Mouse (Mus musculus) T-cell, adult 2 months (primary cell): Measurements from ENCODE around the gene Adcy3.

Experiments used
- DNase-seq: peaks from one replicate; pipeline ENCODE4 v3.0.0; 2022; ENCODE audit warnings: low spot score

The Adcy3 gene

DNA sequence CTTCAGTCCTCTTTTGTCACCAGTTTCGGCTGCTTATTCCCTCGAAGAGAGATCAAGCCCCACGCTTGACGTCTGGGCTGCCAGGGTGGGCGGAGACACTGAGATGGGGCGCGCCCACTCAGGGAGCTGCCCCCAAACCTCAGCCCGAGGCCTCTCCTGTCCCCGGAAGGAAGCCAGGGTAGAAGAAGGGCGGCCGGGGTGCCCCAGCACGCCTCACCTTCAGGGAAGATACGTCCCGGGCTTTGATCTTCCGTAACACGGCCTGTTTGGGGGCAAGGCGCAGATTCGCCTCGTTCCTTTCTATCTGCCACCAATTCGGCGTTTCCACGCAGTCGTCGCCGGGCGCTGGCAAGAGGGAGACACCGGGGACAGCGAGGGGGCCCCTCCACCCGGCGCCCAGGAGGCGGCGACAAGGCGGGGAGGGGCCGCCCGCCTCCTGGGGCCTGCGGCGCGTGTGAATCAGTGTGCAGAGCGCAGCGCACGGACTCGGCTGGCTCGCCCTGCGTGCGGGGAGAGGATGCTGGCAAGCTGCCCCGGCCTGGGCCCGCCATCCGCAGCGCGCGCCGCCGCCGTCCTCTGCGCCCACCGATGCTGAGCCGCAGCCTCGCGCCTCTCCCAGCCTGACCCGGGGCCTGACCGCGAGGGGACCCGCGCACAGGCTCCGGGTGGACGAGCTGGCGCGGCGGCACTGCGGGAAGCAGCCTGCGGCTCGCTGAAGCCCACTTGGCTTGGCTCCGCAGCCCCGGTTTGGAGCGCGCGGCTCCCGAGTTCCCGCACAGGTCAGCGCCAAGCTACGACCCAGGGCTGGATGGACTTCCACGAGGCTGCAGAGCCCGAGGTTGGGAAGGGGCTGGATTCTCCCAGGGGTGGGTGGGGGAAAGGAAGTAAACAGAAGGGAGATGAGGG lies at the start of gene Adcy3:
TSS of gene Adcy3 (plus strand) at position 163 of the 906 bp plus-strand sequence.
- DNase-seq, result peak; percentile 92

DNA sequence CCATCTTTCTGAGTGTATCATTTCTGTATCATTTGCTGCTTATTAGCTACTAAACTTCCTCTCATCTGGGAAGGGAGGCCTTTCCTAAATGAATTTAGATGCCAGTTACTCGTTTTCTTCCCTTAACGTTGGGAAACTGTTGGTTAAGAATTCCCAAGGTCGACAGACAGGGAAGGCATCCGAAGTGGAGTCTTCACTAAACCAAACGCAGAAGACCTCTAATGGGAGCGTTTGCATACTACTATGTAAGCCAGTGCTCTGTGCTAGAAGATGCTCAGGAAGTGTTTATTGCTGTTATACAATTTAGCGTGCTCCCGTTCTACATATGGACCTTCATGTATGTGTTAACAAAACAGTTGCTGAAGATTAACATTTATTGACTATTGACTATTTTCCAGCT lies 49.5 kb upstream of the Adcy3 start:
- DNase-seq, result no peak

DNA sequence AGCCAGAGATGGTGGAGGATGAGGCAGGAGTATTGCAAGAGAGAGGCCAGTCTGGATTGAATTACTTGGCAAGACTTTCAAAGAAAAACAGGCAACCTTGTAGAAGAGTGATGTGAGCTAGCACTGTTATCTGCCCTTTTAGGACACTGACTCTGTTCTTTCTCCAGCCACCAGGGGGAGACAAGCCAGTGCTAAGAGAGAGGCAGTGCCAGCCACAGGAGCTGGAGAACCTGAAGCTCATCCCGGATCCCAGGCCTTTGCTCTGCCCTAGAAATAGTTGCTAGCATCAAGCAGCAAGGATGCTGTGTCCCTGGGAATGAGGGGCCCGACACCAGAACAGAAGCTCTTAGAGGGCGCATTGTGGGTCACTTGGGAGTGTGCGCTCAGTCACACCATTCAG lies 25.5 kb upstream of the Adcy3 start:
- DNase-seq, result peak; percentile 16

DNA sequence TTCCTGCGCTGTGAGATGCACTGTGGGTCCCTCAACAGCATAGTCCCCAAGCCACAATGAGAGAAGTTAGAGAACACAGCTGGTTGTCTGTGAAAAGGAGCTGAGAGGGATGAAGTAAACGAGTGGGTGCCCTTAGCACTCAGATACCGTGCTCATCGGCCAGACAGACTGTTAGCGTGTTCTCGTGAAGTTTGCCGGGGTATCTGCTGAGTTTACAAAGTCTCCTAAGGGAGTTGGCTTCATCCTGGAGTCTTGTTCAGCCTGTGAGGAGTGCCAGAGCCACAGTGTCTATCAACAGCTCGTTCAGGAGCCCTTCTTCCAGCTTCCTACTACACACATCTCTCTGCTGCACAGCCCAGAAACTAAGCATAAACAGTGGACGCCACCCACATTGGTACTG lies 16.8 kb upstream of the Adcy3 start:
- no peak for DNase-seq

DNA sequence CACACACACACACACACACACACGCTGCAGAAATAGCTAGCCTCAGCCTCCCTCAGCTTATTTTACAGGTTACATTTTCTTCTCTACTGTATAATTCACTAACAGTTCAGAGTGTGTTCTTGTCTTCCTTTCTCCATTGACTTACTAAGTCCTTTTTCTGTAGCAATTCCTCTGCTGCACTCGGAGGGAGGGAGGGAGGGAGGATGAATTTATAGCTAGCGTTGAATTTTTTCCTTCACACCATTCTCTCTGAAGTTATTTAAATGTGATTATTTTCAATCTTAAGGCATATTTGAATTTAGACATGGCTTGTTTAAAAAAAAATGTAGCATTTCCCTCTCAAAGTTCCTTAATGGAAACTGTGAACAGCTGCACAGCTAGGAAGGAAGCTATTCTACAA lies 15.8 kb upstream of the Adcy3 start:
- DNase-seq, result no peak

DNA sequence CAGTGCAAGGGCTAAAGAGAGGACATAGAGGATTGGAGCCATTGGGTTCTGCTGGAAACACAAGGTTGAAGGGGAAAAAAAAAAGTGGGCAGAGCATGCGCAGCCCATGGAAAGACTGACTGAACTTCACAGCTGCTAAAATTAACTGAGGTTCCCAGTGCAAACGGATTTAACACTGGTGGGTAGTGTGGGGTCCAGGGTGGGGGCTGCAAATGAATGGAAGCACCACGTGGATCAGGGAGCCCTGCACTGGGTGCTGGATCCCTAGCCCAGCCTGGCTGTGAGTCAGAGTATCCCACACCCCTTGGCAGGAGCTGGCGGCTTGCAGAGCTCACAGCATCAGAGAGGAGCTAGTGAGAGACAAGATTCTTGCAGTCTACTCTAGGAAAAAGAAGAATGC lies 15.3 kb upstream of the Adcy3 start:
- DNase-seq, result no peak

DNA sequence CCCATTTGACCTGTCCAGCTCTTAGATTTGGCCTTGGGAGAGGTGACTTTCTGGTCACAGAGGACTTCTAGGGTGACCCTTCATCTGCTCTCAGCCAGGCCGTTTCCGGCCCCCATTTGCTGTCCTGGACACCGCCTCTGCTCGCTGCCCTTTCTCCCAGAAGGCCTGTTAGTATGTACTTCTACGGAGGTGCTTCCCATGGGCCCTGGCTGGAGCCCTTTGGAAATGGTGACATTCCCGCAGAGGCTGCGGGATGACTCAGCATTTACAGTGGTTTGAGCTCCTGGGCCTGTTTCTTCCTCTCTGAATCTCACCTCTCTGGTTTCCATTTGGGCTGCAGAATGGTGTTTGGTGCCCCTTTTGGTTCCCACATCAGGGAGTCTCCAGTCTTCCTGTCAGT lies 5.6 kb upstream of the Adcy3 start:
- no peak for DNase-seq

DNA sequence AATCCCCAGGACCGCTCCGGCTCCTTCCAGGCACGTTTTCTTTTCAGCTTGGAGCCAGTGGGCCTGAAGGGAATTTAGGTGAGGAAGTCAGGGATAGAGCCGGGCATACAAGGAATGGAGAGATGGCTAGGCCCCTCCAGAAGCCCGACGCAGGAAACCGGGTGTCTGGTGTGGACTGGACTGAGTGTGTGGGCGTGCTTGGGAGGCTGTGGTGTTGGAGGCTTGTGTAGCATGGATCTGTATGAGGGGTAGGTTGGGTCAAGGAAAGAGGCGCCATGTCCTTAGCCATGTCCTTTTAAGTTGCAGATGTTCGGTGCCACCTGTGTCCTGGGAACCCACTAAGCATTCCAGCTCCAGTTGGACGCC lies 927 bp downstream of the Adcy3 start:
- DNase-seq, result no peak

DNA sequence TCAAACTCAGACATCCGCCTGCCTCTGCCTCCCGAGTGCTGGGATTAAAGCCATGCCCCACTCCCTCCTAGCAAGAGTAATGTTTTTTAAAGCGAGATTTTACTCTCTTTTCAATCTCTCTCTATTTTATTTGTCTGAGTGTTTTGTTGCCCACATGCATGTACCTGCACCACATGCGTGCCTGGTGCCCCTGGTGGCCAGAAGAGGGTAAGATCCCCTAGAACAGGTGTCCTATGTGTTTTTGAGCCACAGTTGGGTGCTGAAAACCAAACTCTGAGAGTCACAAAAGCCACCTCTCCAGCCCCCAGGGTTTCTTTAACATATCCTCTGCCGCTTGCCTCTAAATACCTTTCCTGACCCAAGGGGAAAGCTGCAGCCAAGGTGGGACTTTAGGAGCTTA lies 10.3 kb downstream of the Adcy3 start:
- DNase-seq, result no peak

DNA sequence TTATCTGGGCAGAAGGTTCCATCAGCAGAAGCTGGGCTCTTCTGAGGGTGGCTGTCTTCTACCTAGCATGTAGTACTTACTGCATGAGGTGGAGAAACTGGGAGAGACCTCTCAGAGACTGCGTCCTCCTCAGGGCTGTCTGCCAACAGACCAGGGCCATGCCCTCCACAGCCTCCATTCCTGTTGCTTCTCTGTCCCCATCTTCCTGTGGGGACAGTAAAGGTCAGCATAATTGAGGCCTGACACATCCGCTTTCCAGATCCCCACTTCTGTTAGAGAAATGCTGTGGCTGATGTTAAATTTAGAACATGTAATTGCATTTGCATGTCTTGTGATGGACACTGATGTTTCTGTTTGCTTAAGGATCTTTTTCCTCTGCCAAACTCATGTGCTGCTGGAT lies 18.0 kb downstream of the Adcy3 start:
- DNase-seq, result no peak

DNA sequence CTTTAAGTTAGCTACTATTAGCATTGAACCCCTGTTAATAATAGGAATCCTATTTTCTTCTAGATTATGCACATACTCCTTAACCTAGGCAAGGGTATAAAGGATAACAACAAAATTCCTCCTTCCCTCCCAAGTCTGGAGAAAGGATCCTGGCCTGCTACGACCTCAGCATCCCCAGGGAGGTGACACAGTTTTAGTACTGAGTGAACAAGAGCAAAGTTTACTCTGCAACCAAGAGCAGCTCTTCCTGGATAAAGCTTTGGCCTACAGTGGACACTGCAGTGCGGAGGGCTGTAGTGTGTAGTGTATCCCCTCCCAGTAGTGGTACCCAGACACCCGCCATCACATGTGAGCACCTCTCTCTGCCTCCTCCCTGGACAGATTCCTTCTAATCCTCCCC lies 19.1 kb downstream of the Adcy3 start:
- DNase-seq, result no peak

DNA sequence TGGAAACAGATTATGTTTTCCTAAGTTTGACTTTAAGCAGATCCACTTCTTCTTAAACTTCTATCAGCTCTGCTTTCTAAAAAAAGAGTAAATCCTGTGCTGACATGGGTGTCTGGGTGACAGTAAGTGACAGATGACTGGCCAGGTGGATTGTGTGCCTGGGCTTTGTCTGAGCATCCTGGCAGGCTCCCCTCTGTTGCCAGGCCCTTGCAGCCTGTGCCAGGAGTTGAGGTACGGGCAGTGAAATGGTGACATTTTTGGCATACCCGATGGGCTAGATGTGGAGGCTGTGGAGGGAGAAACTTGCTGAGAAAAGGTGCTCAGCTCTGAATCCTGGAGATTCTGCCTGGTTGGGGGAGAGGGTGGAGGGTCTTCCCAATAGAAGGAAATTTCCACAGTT lies 24.6 kb downstream of the Adcy3 start:
- no peak for DNase-seq

DNA sequence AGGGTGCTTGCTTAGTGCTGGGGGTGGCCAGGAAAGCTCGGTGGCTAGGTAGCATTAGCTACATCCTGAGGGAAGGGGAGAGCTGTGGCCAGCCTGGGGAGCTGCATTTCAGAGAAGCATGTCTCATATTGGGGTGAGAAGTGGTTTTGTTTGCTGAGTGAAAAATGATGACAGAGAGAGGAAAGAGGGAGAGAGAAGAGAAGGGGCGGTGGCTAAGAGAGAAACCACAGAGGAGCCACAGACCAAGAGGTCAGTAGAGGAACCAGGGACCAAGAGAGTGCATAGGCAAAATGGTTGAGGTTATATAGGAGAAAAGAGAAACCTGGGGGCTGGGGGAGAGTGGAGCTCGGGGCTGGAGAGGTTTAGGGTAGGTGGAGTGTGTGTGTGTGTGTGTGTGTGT lies 25.3 kb downstream of the Adcy3 start:
- DNase-seq, result no peak

DNA sequence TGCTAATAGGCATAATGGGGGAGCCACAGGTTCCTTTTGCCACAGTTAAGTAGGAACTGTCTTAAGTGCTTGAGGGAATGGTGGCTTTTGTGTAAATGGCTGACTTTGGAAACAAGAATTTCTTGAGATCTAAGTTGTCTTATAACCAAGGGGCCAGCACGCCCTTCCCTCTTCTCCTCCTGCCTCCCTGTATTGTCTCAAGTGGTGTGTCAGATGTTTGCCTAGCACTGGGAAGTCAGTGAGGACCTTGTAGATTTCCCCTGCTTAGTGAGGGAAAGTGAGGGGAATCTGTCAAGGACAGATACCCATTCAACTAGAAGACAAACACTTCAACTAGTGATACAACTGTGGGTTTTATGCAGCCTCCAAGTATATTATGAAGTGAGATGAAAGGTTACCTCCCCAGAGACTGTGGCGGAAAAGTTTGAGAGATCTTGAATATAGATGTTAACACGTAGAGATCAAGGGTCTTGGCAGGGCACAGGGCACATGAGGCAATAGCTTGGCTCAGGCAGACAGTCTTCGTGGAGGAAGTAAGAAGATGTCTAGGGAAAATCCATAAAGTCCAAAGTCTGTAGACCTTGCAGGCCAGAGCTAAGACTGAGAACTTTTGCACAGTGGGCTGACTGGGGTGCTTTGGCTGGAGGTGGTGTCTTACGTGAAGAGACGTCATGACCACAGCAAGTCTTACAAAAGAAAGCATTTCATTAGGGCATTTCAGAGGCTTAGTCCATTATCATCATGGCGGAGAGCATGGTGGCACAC lies 26.1 kb downstream of the Adcy3 start:
- no peak for DNase-seq

DNA sequence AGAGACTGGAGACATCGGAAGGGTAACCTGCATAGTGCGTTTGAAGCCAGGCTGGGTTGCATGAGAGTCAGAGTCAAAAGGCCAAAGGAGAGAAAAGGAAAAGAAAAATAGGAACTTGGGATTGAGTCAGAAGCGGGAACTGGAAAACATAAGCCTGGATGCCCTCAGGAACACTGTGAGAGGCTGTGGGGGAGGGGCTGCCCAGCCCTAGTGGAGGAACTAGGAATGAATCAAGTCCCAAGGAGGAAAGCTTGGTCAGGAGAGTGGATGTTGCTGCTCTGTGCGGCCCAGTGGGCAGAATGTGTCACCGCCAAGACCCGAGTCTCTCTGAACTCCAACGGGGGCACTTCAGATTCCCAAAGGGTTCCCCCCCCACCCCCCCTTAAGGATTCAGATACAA lies 27.4 kb downstream of the Adcy3 start:
- no peak for DNase-seq

DNA sequence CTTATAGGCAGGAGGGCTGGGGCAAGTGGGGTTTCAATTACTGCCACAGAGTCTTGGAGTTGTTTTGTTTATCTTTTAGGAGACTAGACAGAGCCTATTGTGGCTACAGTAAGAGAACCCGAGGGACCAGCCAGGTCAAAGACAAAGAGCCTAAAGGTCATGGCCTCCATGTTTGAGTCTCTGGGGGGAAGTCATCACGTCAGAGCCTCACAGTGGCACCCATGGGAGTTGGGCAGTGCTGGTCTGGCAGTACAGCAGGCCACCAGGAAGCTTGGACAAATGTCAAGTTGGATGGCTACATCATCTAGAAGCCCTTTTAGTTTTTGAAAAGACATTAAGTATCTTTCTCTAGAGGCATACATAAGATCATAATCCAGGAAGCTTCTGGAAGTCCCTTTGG lies 30.0 kb downstream of the Adcy3 start:
- no peak for DNase-seq

DNA sequence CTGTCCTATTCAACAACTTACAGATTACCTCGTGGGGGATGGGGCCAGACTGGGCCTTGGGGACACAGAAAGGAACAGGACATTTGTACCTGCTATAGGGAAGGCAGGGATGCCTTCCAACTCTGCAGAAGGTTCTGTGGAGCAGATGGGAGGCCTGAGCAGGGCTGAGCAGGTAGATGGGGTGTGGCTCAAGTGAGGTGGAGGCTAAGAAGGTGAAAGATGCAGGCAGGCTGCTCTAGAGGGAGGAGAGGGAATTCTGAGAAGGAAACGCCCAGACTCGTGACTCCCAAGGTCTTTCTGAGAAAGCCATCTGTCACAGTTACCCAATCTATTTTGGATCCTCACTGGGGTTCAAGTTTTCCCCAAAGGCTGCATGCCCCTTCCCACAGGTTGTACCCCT lies 34.1 kb downstream of the Adcy3 start:
- no peak for DNase-seq

DNA sequence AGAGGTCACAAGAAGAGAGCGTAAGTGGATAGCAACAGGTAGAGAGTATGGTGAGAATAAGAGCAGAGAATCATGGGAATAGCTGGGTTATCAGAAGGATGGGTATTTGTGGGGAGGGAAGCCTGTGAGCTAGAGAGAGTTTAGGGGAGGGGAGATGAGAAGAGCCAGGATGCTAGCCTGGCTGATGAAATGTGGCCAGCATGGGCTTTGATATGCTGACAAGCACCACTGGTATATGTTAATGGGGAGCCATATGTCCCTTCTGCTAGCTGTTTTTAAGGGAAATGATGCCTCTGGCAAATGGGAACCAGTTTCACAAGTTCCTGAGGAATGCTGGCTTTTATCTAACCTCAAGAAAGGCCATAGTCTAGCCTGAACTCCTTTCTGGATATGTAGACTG lies 36.2 kb downstream of the Adcy3 start:
- no peak for DNase-seq

DNA sequence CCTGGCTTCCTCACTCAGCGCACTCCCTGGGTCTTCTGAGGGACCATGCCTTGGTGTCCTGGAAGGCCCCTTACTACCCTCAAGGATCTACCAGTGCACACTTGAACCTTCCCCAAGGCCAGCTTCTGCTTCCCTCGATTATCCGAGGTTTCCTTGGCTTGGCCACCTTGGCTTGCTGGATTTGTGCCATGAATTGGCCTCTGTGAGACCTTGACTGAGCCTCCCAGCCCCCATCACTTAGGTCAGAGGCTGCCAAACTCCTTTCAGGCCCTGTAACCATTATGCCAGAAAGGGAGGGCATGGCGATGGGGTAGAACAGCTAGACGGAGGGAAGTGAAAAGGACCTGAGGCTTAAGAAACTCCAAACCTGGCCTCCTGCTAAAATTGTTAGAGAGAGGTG lies 36.7 kb downstream of the Adcy3 start:
- DNase-seq, result no peak

DNA sequence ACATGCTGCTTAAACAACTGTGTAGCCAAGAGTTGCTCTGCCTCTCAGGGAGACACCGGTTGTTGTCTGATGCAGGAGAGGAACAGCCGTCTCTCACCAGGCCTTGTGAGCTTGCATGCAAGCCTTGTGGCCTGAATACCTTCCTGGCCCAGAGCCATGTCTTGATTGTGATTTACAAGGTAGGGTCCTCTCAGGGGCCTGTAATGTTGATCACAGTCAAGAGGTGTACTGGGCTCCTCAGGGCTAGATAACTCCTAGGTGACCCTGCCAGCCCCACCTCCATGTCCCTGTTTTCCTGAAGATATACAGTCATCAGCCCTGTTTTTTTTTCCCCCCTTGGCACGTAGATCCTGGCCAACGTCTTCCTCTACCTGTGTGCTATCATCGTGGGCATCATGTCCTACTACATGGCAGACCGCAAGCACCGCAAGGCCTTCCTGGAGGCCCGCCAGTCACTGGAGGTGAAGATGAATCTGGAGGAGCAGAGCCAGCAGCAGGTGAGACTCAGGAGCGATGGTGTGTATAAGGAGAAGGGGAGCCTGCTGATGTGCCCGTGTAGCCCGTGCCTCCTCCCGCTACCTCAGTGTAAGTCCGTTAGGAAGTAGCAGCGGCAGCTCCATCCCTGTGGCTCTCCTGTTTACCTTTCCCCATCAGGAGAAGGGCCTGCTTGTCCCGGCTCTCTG lies 40.3 kb downstream of the Adcy3 start:
- no peak for DNase-seq

DNA sequence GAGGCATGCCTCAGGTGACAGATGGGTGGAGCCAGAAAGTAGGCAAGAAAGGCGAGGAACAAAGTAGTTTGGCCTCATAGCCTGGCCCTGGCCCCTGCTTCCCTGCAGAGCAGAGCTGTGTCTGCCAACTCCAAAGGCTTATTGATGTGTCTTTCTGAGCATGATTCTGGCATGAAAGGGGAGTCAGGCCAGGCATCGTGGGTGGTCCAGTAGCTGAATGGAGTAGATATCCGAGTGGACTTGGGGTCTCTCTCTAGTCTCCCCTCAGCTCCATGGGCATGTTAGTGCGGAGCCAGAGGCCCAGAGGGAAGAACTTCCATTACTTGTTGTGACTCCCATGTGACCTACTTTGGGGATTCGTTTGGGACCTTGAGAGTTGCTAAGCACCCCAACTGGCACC lies 45.9 kb downstream of the Adcy3 start:
- DNase-seq, result no peak

DNA sequence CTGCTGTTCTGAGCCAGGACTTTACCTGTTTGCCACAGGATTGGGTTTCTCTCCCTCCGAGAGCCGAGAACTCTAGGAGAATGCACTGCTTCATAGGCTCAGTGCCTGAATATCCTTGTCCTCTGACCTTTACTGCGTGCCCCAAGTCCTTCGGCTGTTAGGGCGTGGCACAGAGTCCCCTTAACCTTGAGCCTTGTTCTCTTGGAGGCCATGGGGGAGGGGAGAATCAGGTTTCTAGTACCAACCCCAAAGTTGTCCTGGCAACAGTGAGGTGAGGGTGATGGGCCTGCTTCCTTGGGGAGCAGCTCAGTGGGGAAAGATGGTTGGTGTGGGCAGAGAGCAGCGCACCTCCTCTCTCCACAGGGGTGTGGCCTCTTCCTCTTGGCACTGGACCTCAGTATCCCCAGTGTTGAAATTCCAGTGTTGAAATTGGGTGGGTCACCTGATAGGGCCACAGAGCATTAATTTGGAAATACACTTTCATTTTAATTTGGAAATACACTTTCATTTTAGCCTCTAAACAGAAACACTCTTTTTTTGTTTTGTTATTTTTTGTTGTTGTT lies 46.8 kb downstream of the Adcy3 start:
- DNase-seq, result no peak

DNA sequence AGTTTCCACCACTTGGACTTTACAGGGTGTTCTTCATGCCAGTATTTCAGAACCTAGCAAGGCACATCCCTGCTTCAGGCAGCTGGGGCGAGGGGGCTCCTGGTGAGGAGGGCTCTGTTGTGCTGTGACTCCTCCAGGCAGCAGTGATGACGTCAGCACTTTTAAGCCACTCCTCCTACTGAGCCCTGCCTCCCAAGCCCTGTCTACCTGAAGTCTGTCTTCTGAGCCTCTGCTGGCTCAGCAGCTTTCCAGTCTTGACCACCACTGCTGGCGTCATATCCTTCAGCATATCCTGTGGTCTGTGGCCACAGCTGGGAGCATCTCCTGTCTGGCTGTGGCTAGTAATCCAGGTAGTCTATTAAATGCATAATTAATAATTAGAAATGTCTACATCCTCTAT lies 47.6 kb downstream of the Adcy3 start:
- DNase-seq, result no peak
